In genomic region chr9:40407876-40408275, GRCm38 (mm10) we compare ENCODE assay signal across 19 mouse cellular contexts.
DNase-seq lines count a peak whose midpoint lies in the region; ATAC-seq lines count a peak whose summit lies in the region.
"Had no signal": no experiment of that assay in that cellular context is flagged by ENCODE, and none has a peak within 500 bp of the region (broad histone marks: within the 10 kb centered on the region; RNA-seq: fewer than 3 reads in every experiment).

No protein-coding gene starts in this region.

- WGBS in hindbrain, embryonic 12.5 days, result 49% methylated on average over 5 of the region's 5 CpGs
- WGBS in hindbrain, embryonic 16.5 days, result 54% methylated on average over 5 of the region's 5 CpGs
- WGBS in neural tube, embryonic 13.5 days, result 76% methylated on average over 5 of the region's 5 CpGs
- WGBS in neural tube, embryonic 15.5 days, result 78% methylated on average over 5 of the region's 5 CpGs
- 40% methylated on average over 5 of the region's 5 CpGs for WGBS in forebrain, embryonic 12.5 days

- ATAC-seq in hindbrain, embryonic 12.5 days (ENCODE audit: low FRiP score), result no peak
- ATAC-seq in hindbrain, embryonic 16.5 days, result no peak
- ATAC-seq in neural tube, embryonic 13.5 days (ENCODE audit: low read depth), result no peak
- no peak for ATAC-seq in neural tube, embryonic 15.5 days (ENCODE audit: low FRiP score)
- ATAC-seq in forebrain, embryonic 12.5 days (ENCODE audit: low FRiP score), result no peak

- no peaks in the 10 kb centered on the region for H3K27me3 ChIP-seq in hindbrain, embryonic 12.5 days
- H3K27me3 ChIP-seq in hindbrain, embryonic 16.5 days (replicated peaks; ENCODE audit: control insufficient read depth, insufficient read depth, low read length), result no peaks in the 10 kb centered on the region
- no peaks in the 10 kb centered on the region for H3K27me3 ChIP-seq in neural tube, embryonic 13.5 days
- H3K27me3 ChIP-seq in neural tube, embryonic 15.5 days (replicated peaks), result no peaks in the 10 kb centered on the region
- H3K27me3 ChIP-seq in forebrain, embryonic 12.5 days, result no peaks in the 10 kb centered on the region
- H3K27me3 ChIP-seq: liver, embryonic 15.5 days; stomach, embryonic 15.5 days had no signal

- H3K4me3 ChIP-seq in hindbrain, embryonic 12.5 days, result no peak overlapping the region
- H3K4me3 ChIP-seq in hindbrain, embryonic 16.5 days (ENCODE audit: low read length), result no peak overlapping the region
- no peak overlapping the region for H3K4me3 ChIP-seq in neural tube, embryonic 13.5 days
- H3K4me3 ChIP-seq in neural tube, embryonic 15.5 days (replicated peaks), result no peak overlapping the region
- no peak overlapping the region for H3K4me3 ChIP-seq in forebrain, embryonic 12.5 days (replicated peaks)
- H3K4me3 ChIP-seq: heart, embryonic 10.5 days; layer of hippocampus, adult 2 months; liver, embryonic 15.5 days; stomach, embryonic 15.5 days had no signal

- H3K9me3 ChIP-seq in hindbrain, embryonic 12.5 days (replicated peaks), result no peaks in the 10 kb centered on the region
- H3K9me3 ChIP-seq in hindbrain, embryonic 16.5 days (ENCODE audit: control insufficient read depth, low read length), result no peaks in the 10 kb centered on the region
- no peaks in the 10 kb centered on the region for H3K9me3 ChIP-seq in neural tube, embryonic 13.5 days
- H3K9me3 ChIP-seq in neural tube, embryonic 15.5 days (replicated peaks), result no peaks in the 10 kb centered on the region
- H3K9me3 ChIP-seq in forebrain, embryonic 12.5 days, result no peaks in the 10 kb centered on the region
- H3K9me3 ChIP-seq: heart, embryonic 10.5 days; liver, embryonic 15.5 days; stomach, embryonic 15.5 days had no signal

- peaks cover 18% of the 10 kb centered on the region for H3K4me1 ChIP-seq in hindbrain, embryonic 12.5 days
- peaks cover 3% of the 10 kb centered on the region; the same call in 1 of the 2 replicates for H3K4me1 ChIP-seq in hindbrain, embryonic 16.5 days (ENCODE audit: control insufficient read depth, insufficient read depth, low read depth, low read length)
- H3K4me1 ChIP-seq in neural tube, embryonic 13.5 days (replicated peaks), result peaks cover 14% of the 10 kb centered on the region
- H3K4me1 ChIP-seq in neural tube, embryonic 15.5 days, result 0 out of 2 replicates have a peak, but pooled peaks cover 4% of the 10 kb centered on the region
- H3K4me1 ChIP-seq in forebrain, embryonic 12.5 days, result peaks cover 5% of the 10 kb centered on the region; the same call in 1 of the 2 replicates
- H3K4me1 ChIP-seq: liver, embryonic 15.5 days; stomach, embryonic 15.5 days had no signal

- DNase-seq in kidney, postnatal 10 days, result peak; percentile 59
- no peak for DNase-seq in ovary, adult 18-20 months (ENCODE audit: low spot score)
- no peak for DNase-seq in layer of hippocampus, adult 11-12 months (ENCODE audit: low spot score)
- DNase-seq: cerebellum, adult 11 months; cerebellum, postnatal 25 days; gastrocnemius, postnatal 36 days; heart, postnatal 14 days; right cerebral cortex, adult 18-20 months; spleen, adult 18-20 months; thymus, postnatal 36 days had no signal

- no peak overlapping the region for H3K9ac ChIP-seq in hindbrain, embryonic 12.5 days
- no peak overlapping the region for H3K9ac ChIP-seq in hindbrain, embryonic 16.5 days (ENCODE audit: low read depth, low read length)
- no peak overlapping the region for H3K9ac ChIP-seq in neural tube, embryonic 13.5 days
- H3K9ac ChIP-seq in neural tube, embryonic 15.5 days (replicated peaks), result no peak overlapping the region
- H3K9ac ChIP-seq in forebrain, embryonic 12.5 days, result no peak overlapping the region
- H3K9ac ChIP-seq: liver, embryonic 15.5 days; stomach, embryonic 15.5 days had no signal

- no peak overlapping the region for H3K4me2 ChIP-seq in hindbrain, embryonic 12.5 days (replicated peaks)
- H3K4me2 ChIP-seq in hindbrain, embryonic 16.5 days (ENCODE audit: low read length), result no peak overlapping the region
- no peak overlapping the region for H3K4me2 ChIP-seq in neural tube, embryonic 13.5 days
- no peak overlapping the region for H3K4me2 ChIP-seq in neural tube, embryonic 15.5 days
- no peak overlapping the region for H3K4me2 ChIP-seq in forebrain, embryonic 12.5 days
- H3K4me2 ChIP-seq: liver, embryonic 15.5 days; stomach, embryonic 15.5 days had no signal

- no peaks in the 10 kb centered on the region for H3K36me3 ChIP-seq in hindbrain, embryonic 12.5 days
- no peaks in the 10 kb centered on the region for H3K36me3 ChIP-seq in hindbrain, embryonic 16.5 days (ENCODE audit: control insufficient read depth, insufficient read depth, low read length)
- no peaks in the 10 kb centered on the region for H3K36me3 ChIP-seq in neural tube, embryonic 13.5 days
- no peaks in the 10 kb centered on the region for H3K36me3 ChIP-seq in neural tube, embryonic 15.5 days
- H3K36me3 ChIP-seq in forebrain, embryonic 12.5 days (replicated peaks), result no peaks in the 10 kb centered on the region
- H3K36me3 ChIP-seq: heart, embryonic 10.5 days; liver, embryonic 15.5 days; stomach, embryonic 15.5 days had no signal

- 0 out of 2 replicates have a peak overlapping the region, but pooled peaks have one; percentile 56 for H3K27ac ChIP-seq in hindbrain, embryonic 12.5 days
- no peak overlapping the region for H3K27ac ChIP-seq in hindbrain, embryonic 16.5 days (ENCODE audit: low read depth, low read length)
- H3K27ac ChIP-seq in neural tube, embryonic 13.5 days (replicated peaks), result 0 out of 2 replicates have a peak overlapping the region, but pooled peaks have one; percentile 9
- no peak overlapping the region for H3K27ac ChIP-seq in neural tube, embryonic 15.5 days (replicated peaks)
- no peak overlapping the region for H3K27ac ChIP-seq in forebrain, embryonic 12.5 days
- H3K27ac ChIP-seq: heart, embryonic 10.5 days; layer of hippocampus, adult 2 months; liver, embryonic 15.5 days; stomach, embryonic 15.5 days had no signal

Comparison
In these comparisons a context has a peak if more than half of its experiments do, and no peak if none do; other contexts are left out.
1. H3K27ac ChIP-seq: peak in hindbrain, embryonic 12.5 days (single experiment) and neural tube, embryonic 13.5 days (single experiment); none in hindbrain, embryonic 16.5 days (single experiment), neural tube, embryonic 15.5 days (single experiment) and forebrain, embryonic 12.5 days (single experiment).